Mouse (Mus musculus) cerebellum, adult 9-10 months (tissue): ENCODE measurements at regions not wholly inside any gene's neighbourhood (a gene's known extent, or its start where the extent isn't known, plus 50 kb on each side); places are given as distances from the start of the nearest gene placed in this dataset.
"Not testable (repeated sequence)": the region's sequence is repeated elsewhere in the genome, so short reads cannot be mapped to it uniquely, and the experiment has no call there.

Experiments used
- DNase-seq: peaks from one replicate; pipeline ENCODE4 v3.0.0; 2022

DNA sequence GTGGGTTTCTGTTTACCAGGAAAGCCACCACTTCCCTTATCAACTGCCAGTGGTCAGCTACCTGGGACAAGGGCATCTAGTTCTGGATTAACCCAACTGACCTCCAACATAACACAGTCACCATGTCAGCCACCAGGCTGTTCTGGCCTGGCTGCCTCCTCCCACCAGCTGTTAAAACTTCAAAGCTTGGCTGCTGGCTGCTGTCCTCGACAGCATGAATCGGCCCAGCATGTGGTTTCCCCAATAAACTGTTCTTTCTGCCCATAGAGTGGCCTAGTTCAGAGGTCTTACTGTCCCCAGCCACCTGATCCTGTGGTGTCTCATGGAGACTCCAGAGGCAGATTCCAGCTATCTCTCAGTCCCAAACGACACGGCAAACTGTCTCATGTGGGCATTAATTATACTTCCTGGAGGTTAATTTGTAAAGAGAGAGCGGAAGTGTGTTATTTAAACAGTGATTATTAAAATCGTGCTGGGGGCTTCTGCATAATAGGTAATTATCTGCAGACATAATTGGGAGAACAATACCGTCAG, 219.7 kb downstream of the Matn1 start:
- DNase-seq, result no peak

DNA sequence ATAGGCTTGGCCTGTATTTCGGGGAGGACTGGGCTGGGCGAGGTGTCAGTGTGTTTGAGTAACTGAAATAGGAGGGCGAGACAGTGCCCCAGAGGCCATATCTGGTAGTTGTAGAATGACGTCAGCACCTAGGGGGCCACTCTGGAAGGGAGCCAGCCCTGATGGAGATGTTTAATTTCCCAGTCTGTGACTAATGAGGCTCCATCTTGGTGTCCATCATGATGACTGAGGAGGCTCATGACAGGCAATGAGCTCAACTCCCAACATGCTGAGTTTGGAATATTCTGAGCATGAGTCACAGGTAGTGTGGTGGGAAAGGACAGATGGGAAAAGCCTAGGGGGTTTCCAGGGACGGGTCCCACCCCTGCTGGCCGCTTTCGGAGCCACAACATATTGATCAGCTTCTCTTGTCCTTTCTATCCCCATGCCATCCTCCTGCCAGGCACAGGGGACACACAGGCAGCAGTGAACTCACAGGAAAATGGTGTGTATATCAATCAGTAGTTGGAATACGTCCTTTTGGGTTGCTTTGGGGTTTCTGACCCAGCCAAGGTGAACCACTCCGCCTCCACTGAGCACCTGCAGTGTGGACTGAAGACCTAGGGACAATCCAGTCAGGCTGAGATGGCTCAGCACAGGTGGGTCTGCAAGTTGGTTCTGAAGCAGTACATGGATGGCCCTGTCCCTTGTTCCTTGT, 222.5 kb downstream of the Matn1 start:
- DNase-seq, result peak; percentile 65

DNA sequence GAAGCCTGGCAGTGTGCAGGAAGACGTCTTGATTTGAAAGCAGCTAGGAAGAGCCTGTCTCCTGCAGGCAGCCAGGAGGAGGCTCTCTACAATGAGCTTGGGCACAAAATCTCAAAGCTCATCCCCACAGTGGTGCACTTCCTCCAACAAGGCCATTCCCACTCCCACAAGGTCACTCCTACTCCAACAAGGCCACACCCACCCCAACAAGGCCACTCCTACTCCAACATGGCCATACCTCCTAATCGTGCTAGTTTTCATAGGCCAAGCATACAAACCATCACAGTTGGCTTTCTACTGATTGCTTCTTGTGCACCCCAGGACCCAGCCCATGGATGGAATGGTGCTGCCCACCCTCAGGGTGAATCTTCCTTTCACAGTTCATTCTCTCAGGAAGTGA, 223.7 kb downstream of the Matn1 start:
- DNase-seq, result no peak

DNA sequence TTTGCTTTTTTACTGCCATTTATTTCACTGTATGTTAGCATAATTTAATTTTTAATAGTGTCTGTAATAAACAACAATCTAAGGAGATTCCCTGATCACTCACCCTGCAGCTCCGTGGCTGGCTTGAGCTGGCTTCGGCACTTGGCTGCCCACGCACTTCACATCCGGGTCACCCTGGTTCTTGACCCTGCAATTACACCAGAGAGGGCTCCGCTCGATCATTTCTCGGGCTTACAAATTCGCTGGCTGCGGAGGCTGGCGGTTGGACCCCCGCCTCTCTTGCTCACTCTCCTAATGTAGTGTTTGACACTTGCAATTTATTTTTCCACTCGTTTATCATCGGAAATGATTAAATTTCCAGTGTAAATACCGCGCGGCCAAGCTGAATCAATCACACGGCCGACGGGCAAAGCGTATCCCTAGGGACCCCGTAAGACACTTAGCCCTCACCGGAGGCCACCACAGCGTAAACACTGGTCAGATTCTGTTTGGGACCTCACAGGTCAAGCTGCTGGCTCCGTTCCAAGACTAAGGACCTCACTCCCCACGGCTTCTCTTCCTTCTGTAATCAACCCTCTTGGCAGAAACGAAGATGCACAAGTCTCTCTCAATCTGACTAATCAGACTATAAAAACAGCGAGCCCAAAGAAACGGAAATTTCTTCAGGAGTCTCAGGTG, 229.7 kb downstream of the Matn1 start:
- DNase-seq, result no peak

DNA sequence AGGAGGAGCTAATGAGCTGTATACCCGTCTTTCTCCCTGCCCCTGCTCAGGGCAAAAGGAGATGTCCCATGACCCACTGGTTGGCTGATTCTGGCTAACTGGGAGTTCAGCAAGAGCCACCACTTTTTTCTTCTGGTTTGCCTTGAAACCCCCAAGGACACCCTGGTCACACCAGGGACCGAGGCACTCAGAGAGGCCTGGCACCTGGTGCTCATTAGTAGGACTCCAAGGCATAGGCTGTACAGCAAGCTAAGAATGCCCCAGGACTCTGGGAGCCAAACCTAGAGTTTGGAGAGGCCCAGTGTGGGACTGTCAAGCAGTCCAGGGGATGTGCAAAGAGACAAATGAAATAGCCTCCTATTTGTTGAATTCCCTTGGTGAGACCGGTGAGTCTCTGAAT, 232.5 kb downstream of the Matn1 start:
- DNase-seq, result no peak

DNA sequence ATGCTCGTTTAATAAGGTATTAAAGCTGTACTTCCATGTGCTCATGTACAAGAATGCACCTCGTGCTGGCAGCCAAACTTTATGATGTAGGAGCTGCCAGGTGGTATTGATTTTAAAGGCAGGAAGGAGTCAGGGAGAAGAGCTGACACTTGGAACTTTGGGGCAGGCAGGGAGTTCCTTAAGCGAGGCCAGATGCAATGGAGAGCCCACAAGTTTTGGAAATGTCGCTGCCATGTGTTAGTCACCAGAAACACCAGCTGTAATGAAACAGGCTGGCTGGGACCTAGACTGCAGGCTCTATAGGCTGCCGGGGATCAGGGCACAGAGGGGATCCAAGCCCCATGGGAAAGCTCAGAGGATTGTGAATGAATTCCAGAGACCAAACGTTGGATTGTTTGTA, 233.7 kb downstream of the Matn1 start:
- no peak for DNase-seq

DNA sequence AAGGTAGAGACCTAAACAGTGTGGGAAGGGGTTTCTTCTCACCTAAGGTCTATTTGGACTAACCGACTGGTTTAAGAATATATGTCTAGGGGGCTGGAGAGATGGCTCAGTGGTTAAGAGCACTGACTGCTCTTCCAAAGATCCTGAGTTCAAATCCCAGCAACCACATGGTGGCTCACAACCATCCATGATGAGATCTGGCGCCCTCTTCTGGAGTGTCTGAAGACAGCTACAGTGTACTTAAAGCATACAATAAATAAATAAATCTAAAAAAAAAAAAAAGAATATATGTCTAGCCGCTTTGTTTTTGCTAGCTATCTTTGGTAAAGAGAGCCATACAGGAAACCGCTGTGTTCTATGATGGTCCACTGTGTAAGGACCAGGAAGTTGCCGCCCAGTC, 234.5 kb downstream of the Matn1 start:
- not testable (repeated sequence) for DNase-seq

DNA sequence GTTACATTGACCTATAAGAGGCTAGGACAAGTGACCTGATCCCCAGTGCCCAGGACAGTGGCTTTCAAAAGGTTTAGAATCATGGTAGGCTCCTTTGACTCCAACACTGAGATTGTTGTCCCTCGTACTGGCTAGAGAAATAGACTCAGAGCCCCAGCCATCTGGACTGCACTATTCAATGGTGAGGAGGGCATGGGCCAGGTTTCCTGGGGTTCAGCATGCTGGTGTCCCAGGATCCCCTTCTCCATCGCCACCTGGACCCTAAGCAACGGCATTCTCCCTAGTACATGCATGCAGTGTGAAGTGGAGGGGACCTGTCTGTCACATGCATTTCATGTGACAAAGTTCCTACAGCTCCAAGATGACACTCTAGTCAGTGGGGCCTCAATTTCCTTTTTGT, 243.9 kb downstream of the Matn1 start:
- DNase-seq, result peak; percentile 56

DNA sequence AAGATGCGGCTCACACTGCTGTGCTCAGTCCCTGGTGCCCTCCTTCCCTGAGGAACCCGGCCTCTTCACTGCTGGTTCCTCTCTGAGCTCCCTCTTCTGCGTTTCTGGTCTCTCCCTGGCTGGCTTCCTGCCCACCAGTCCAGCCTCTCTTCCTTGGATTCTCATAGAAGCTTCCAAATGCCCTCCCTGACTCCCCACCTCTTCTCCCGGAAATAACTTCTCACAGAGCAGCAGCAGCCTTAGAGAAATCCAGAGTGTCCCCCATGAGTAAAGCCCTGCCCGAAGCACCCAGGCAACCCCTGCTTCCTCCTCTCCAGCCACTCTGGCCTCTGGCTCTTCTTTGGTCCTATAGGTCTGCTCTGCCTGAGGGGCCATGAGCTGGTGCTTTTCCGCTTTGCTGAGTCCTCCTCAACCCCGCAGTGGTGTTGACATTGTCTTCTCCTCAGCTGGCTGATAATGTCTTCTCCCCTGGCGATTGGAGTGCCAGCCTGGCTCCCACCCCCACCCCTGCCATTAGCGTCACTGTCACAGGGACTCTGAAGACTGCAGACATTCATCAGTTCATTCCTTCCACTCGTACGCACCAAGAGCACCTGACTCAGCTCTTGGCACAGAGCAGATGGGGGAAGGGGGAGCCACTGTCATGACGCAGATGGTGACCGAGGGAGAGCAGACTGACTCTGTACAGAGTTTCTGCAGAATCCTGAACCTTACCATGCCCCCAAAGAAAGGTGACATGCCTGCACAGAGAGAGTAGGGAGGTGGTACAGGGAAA, 247.1 kb downstream of the Matn1 start:
- DNase-seq, result peak; percentile 81

DNA sequence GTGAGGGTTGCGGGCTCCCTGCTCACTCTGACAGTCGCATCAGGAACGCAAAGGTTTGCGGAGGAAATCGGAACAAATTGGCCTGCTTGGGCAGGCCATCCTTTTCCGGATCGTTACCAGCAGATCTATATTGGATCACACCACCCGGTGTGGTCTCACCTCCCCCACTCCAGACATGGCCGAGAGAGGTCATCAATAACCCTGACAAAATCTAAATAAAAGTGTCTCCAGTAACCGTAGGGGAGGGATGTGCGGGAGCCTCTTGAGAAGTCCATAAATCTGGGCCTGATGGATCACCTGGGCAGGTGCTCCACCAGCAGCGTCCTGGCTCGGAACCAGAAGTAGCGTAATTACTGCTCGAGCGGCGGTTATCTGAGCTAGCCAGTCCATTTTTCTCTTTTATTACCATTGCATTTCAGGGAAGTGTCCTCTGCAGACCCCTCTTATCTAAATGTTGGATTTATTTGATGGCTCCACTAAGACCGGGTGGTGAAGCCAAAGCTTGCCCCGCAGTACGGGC, 249.8 kb downstream of the Matn1 start:
- peak; percentile 40 for DNase-seq

DNA sequence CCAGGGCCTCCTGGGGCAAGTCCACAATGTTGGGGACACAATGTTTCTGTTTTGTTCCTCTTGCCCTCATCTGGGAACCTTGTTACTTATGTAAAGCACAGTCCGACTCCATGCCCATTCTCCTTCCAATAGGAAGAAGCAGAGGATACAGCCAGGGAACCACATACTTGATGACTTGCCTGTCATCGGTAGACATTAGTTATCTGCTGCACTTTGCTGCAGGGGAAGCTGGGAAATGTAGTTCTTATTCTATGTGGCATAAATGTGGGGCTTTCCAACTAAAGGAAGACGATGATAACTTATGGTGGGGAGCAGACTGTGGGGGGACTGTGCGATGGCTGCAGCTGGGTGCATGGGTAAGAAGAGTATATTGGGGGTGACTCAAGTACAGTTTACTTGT, 252.0 kb downstream of the Matn1 start:
- no peak for DNase-seq

DNA sequence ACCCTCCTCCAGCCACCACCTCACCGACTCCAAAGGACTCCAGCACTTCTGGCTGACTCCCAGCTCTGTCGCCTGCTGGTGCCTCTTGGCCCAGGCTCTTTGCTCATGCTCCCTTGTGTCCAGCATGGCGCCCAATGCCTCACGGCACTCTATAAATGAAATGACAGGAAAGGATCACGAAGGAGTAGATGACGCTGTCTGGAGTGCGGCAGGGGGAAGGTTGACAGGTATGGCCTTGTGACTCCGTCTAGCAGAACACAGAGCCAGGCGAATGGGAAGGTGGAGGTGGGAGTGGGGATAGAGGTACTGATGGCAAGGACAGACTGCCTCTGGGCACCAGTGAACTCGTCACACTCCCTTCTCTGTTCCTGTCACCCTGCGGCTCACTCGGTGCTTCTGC, 259.5 kb downstream of the Matn1 start:
- DNase-seq, result peak; percentile 53

DNA sequence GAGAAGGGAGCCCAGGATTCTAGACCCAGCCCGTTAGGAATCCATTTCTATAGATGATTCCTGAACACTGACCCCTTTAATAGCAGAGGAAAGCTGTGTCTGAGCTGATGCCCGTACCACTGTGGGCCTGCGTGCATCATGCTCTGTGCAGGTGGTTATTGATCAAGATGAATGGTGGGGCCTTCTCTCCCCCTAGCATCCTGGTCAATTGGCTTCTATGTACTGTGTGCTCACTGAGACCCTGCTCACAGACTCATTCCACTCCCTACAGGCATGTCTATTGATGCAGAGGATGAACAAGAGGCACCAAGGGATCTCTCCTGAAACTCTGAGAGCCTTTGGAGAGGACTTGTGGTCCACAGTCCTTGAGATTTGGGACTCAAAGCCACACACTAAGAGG, 260.5 kb downstream of the Matn1 start:
- peak; percentile 53 for DNase-seq

DNA sequence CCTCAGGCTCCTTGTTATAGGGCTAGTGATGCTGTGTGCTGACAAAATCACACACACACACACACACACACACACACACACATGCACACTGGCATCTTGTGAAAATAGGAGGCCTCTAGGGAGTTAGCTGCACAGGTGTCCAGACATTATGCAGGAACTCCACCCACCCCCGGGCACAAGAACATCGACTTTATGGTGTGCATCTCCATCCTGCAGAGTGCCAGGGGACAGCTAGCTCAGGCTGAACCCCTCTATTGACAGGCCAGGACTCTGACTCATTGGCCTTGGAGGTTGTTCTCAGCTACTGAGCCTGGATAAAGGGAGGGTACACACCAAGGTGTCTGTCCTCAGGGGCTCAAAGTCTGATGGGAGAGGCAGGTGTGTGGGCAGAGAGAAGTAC, 260.9 kb downstream of the Matn1 start:
- DNase-seq, result peak; percentile 71

DNA sequence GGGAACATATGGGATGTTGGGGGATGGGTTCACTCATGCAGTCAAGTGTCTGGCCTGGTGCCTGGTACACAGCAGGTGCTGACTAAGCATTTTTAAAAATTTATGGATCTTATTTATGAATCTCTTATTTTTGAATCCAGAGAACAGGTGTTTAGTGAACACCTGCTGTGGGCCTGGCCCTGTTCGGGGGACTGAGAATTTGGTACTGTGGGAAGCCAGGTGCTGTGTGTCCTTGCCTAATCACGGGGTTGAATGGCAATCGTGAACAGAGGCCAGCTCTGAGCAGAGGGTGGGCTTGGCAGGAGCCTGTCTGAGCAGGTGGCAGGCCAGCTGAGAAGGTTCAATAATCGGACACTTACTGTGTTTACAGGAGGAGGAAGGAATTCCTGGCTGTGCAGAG, 261.5 kb downstream of the Matn1 start:
- DNase-seq, result peak; percentile 100

DNA sequence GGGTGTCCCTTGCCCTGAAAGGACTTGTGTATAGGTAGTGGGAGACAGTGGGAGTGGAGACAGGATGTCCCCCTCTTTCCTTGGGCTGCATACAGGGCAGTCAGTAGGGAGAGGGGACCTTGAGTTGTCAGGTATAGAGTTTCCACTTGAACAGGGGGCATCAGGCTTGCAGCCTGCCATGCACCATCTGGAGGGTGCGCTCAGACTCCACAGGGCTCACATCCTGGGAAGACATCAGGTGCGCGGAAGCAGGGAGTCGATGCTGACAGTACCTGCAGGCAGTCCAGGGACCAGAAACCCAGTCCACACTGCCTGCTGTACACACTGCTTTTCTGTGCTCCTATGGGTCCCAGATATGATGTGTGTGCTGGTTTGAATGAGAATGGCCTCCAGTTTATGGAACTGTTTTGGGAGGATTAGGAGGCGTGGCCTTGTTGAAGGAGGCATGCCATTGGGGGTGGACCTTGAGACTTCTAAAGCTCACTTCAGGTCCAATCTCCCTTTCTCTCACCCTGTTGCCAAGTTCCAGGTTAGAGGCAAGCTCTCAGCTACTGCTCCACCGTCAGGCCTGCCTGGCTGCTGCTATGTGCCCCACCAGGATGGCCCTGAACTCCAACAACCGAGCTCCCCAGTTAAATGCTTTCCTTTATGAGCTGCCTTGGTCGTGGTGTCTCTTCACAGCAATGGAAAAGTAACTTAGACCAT, 262.1 kb downstream of the Matn1 start:
- no peak for DNase-seq

DNA sequence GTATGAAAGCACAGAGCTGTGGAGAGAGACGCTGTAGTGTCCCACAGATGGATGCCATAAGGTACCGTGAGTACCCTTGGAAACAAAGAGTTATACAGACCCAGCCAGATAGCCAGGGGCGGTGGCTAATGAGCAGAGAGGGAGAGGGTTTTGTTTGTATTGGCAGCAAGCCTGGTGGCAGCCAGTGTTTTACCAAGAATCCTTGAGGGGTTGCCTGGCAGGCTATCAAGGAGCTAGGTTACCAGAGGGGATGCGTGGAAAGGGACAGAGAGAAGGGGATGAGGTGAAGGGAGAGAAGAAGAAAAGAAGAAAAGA, 262.7 kb downstream of the Matn1 start:
- DNase-seq, result peak; percentile 70

DNA sequence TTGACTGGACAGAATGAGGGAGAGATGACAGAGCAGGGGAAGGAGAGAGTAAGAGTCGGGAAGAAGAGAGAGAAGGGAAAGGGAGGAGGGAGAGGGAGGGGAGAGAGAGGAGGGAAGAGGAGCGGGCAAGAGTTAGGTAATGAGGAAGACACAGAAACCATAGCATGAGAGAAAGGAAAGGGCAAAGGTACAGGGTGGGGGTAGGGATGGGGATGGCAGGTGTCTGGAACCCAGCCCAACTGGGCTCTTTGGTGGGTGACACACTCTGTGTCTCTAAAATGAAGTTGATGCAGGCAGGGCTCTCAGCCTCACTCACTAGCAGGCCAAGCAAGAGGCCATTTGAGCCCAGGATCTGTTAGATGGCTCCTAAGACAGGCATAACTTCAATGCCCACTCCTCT, 263.1 kb downstream of the Matn1 start:
- DNase-seq, result no peak

DNA sequence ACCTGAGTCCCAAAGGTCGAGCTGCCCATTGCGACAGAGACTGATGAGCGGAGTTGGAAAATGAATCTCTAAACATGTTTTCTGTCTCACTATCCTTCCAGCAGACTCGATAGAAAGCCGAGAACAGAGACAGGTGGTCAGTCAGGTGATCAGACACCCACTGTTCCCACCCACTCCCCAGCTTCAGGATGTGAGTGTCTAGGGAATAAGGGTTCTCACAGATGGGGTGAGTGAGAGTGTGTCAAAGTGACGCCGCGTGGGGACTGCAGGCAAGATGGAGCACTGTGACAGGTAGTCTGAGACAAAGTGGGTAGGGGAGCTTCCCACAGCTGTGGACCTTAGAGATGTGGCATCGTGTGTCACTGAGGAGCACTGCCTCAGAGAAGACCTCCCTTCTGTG, 264.0 kb downstream of the Matn1 start:
- peak; percentile 48 for DNase-seq

DNA sequence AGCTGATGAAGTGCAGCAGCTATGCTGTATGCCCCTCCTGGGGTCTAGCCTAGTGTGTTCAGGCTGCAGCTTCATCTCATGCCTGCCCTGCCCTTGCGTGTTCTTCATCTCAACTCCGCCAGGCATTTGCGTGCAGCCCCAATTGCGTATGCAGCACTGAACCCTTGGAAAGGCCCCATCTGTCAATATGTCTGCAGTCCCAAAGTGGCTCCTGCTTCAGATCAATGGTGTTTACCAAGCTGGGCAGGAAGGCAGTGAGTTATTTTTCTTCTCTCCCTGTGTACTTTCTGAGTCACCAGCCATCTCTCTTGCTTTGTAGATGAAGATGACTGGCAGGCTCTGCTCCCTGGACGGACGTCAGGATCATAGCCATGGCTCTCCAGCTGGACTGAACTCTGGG, 264.5 kb downstream of the Matn1 start:
- DNase-seq, result peak; percentile 34

DNA sequence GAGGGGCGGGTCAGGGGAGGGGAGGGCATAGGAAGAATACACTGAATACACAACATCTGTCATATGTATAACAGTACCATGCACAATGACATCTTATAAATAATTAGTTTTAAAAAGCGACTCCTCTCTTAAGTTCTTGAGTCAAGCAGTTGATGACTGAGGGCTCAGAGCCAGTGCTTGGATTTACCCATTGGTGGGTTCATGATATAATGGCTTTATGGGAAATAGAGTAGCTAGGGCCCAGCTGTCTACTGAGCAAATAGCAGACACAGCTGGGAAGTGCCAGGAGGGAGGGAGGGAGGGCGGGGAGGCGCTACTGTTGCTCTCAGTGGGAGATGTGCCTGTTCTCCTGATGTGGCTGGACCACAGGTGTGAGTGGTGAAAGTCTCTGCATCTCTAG, 268.5 kb downstream of the Matn1 start:
- DNase-seq, result peak; percentile 23

DNA sequence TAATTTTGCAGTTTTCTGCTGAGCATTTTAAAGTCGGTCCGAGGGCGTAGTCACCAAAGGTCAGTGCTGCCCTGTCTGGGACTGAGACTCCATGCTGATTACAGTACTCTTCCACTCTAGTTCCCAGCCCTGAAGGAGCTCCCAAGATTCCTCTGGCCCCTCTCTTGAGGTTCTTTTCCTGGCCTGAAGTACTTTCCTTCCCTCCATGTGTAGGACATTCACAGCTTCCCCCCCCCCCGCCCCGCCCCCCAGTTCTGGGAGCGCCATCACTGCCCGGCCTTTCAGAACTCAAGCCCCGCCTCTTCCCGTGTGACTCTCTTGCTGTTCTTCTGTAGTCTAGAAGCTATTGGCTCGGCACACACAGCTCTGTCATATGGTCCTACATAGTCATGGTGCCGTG, 271.5 kb downstream of the Matn1 start:
- no peak for DNase-seq

DNA sequence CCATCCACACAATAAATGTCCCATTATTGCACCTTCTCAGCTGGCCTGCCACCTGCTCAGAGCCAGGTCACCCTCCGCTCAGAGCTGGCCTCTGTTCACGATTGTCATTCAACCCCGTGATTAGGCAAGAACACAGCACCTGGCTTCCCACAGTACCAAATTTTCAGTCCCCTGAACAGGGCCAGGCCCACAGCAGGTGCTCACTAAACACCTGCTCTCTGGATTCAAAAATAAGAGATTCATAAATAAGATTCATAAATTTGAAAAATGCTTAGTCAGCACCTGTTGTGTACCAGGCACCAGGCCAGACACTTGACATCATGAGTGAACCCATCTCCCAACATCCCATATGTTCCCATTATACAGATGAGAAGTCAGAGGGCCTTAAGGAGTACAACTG, 272.2 kb downstream of the Matn1 start:
- peak; percentile 92 for DNase-seq
